Mouse (Mus musculus): ENCODE data around the gene Grip2. TPM values are rescaled to one million over a fixed set of nuclear protein-coding genes. Genes with fewer than 3 reads are reported as not detected.

Gene Grip2
- polyA plus RNA-seq, 1 experiment from 2014 or later, result 9.1 TPM

GRCm38 (mm10) chr6:91719042-91719747, 107.9 kb downstream of the Grip2 start:
- 63% methylated on average over 6 of the region's 6 CpGs for WGBS
- peak overlapping the region; percentile 57 for H3K27ac ChIP-seq (ENCODE audit: low read length)
- H3K9ac ChIP-seq (ENCODE audit: low read length), result no peak overlapping the region

GRCm38 (mm10) chr6:91718603-91719002, 108.4 kb downstream of the Grip2 start:
- Histone ChIP-seq H3K4me1 (ENCODE audit: control insufficient read depth, insufficient read depth, low read length) (peaks cover 27% of the 10 kb centered on the region), H3K9me3 (replicated peaks; ENCODE audit: control insufficient read depth, low read length) (no peaks in the 10 kb centered on the region), H3K27me3 (ENCODE audit: control insufficient read depth, insufficient read depth, low read length) (no peaks in the 10 kb centered on the region), H3K27ac (ENCODE audit: low read length) (peak overlapping the region; percentile 16; the same call in 1 of the 2 replicates), H3K9ac (ENCODE audit: low read length) (0 out of 2 replicates have a peak overlapping the region, but pooled peaks have one; percentile 7), H3K4me3 (ENCODE audit: low read length) (no peak overlapping the region), H3K36me3 (ENCODE audit: control insufficient read depth, insufficient read depth) (peaks cover 9% of the 10 kb centered on the region), H3K4me2 (ENCODE audit: low read depth, low read length) (no peak overlapping the region)
- no peak for ATAC-seq (replicated peaks; ENCODE audit: extremely low read depth, insufficient read depth, low FRiP score)
- 76% methylated on average over 3 of the region's 3 CpGs for WGBS

More at GRCm38 (mm10) chr6:91719042-91719747, 107.9 kb downstream of the Grip2 start:
- peaks cover 27% of the 10 kb centered on the region for H3K4me1 ChIP-seq (ENCODE audit: control insufficient read depth, insufficient read depth, low read length)
- H3K36me3 ChIP-seq (ENCODE audit: control insufficient read depth, insufficient read depth), result peaks cover 15% of the 10 kb centered on the region
- H3K4me2 ChIP-seq (ENCODE audit: low read depth, low read length), result no peak overlapping the region
- no peak for ATAC-seq (replicated peaks; ENCODE audit: extremely low read depth, insufficient read depth, low FRiP score)
- no peaks in the 10 kb centered on the region for H3K27me3 ChIP-seq (ENCODE audit: control insufficient read depth, insufficient read depth, low read length)
- no peak overlapping the region for H3K4me3 ChIP-seq (ENCODE audit: low read length)
- H3K9me3 ChIP-seq (replicated peaks; ENCODE audit: control insufficient read depth, low read length), result no peaks in the 10 kb centered on the region

DNA sequence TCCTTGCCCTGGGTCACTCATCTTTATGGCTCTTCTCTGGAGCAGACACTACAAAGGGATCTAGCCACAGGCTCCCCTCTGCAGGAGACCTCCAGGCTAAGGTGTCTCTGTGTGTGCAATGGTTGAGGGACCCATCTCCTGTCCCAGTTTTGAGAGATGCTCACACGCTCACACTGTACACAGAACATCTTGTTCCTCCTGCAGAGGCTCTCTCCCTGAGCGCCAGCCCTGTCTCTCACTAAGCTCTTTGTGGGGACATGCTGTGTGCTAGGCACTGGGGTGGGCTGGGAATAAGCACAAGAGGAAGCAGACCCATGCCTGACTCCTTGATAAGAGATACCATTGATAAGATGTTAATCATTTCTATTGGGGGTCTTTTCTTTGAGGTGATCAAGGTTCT, 109.0 kb downstream of the Grip2 start:
- WGBS, result 79% methylated on average over 2 of the region's 2 CpGs
- H3K4me1 ChIP-seq (ENCODE audit: control insufficient read depth, insufficient read depth, low read length), result peaks cover 32% of the 10 kb centered on the region
- no peak for ATAC-seq (replicated peaks; ENCODE audit: extremely low read depth, insufficient read depth, low FRiP score)
- no peaks in the 10 kb centered on the region for H3K27me3 ChIP-seq (ENCODE audit: control insufficient read depth, insufficient read depth, low read length)
- H3K36me3 ChIP-seq (ENCODE audit: control insufficient read depth, insufficient read depth), result peaks cover 4% of the 10 kb centered on the region; the same call in 1 of the 2 replicates
- no peaks in the 10 kb centered on the region for H3K9me3 ChIP-seq (replicated peaks; ENCODE audit: control insufficient read depth, low read length)
- H3K9ac ChIP-seq (ENCODE audit: low read length), result no peak overlapping the region
- no peak overlapping the region for H3K4me2 ChIP-seq (ENCODE audit: low read depth, low read length)
- H3K27ac ChIP-seq (ENCODE audit: low read length), result no peak overlapping the region; the same call in 1 of the 2 replicates
- H3K4me3 ChIP-seq (ENCODE audit: low read length), result no peak overlapping the region

DNA sequence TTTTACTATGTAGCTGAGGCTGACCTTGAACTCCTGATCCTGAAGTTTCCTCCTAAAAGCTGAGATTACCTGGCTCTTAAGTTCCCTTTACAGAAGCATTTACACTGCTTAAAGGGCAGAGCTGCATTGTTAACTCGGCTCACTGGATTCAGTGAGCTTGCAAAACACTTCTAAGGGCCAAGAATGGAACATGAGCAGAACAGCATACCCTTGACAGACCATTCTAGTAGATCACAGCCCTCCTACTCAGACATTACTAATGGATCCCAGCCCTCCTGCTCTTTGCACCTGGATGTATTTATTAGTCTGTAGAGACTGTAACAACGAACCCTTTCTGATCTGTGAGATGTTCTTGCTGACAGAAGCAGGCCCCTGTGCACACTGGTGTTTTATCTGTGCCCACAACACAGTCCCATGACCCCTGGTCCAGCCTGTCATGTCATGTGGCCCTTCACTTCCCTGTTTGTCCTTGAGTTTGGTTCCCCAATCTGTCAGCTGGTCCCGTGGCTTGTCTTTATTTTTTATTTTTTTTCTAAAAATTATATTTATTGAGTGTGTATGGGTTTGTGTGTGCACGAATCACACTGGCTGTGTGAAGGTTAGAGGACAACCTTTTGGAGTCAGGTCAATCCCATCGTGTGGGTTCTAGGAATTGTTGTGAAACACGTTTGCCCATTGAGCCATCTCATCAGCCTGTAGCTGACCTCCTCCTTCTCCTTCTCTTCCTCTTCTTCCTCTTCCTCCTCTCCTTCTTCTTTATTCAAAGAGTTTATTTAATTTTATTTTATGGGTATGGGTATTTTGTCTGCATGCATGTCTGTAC, 110.9 kb downstream of the Grip2 start:
- H3K4me1 ChIP-seq (ENCODE audit: control insufficient read depth, insufficient read depth, low read length), result peaks cover 45% of the 10 kb centered on the region

DNA sequence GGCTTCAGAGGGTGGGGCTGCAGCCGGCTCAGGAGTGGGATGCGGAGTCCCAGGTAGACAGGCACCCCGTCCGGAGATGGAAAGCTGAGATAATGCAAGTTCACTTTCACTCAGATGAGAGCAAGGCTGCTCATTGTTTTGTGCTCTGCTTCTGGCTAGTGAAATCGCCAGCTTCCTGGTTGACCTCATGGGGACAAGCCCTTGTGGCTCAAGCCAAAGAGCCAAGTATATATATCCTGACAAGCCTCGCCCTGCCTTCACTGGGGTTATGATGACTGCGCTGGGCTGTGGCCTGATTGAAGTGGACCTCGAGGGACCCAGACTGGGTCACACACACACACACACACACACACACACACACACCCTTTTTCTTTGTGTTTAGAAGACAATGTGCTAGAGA, 112.0 kb downstream of the Grip2 start:
- Histone ChIP-seq H3K27me3 (ENCODE audit: control insufficient read depth, insufficient read depth, low read length) (no peaks in the 10 kb centered on the region), H3K9ac (ENCODE audit: low read length) (no peak overlapping the region), H3K9me3 (replicated peaks; ENCODE audit: control insufficient read depth, low read length) (no peaks in the 10 kb centered on the region), H3K4me2 (ENCODE audit: low read depth, low read length) (no peak overlapping the region), H3K4me3 (ENCODE audit: low read length) (no peak overlapping the region), H3K4me1 (ENCODE audit: control insufficient read depth, insufficient read depth, low read length) (peaks cover 37% of the 10 kb centered on the region), H3K27ac (ENCODE audit: low read length) (no peak overlapping the region), H3K36me3 (ENCODE audit: control insufficient read depth, insufficient read depth) (no peaks in the 10 kb centered on the region)
- ATAC-seq (replicated peaks; ENCODE audit: extremely low read depth, insufficient read depth, low FRiP score), result no peak
- WGBS, result 75% methylated on average over 8 of the region's 8 CpGs

More for the DNA sequence above, 110.9 kb downstream of the Grip2 start:
- H3K9ac ChIP-seq (ENCODE audit: low read length), result no peak overlapping the region
- H3K27me3 ChIP-seq (ENCODE audit: control insufficient read depth, insufficient read depth, low read length), result no peaks in the 10 kb centered on the region
- no peak overlapping the region for H3K4me2 ChIP-seq (ENCODE audit: low read depth, low read length)
- no peak for ATAC-seq (replicated peaks; ENCODE audit: extremely low read depth, insufficient read depth, low FRiP score)
- no peaks in the 10 kb centered on the region for H3K9me3 ChIP-seq (replicated peaks; ENCODE audit: control insufficient read depth, low read length)
- 64% methylated on average over 6 of the region's 6 CpGs for WGBS
- no peak overlapping the region for H3K4me3 ChIP-seq (ENCODE audit: low read length)
- no peaks in the 10 kb centered on the region for H3K36me3 ChIP-seq (ENCODE audit: control insufficient read depth, insufficient read depth)
- H3K27ac ChIP-seq (ENCODE audit: low read length), result no peak overlapping the region

- WGBS, result 27% methylated on average over 5 of the region's 5 CpGs
- H3K36me3 ChIP-seq (ENCODE audit: control insufficient read depth, insufficient read depth), result 0 out of 2 replicates have a peak, but pooled peaks cover 4% of the 10 kb centered on the region
- H3K9me3 ChIP-seq (replicated peaks; ENCODE audit: control insufficient read depth, low read length), result 0 out of 2 replicates have a peak, but pooled peaks cover 3% of the 10 kb centered on the region
- H3K9ac ChIP-seq (ENCODE audit: low read length), result no peak overlapping the region; the same call in none of the 2 replicates
- H3K4me3 ChIP-seq (ENCODE audit: low read length), result no peak overlapping the region
- H3K27me3 ChIP-seq (ENCODE audit: control insufficient read depth, insufficient read depth, low read length), result no peaks in the 10 kb centered on the region
- ATAC-seq (replicated peaks; ENCODE audit: extremely low read depth, insufficient read depth, low FRiP score), result no peak
- peak overlapping the region; percentile 51 for H3K27ac ChIP-seq (ENCODE audit: low read length)
- H3K4me1 ChIP-seq (ENCODE audit: control insufficient read depth, insufficient read depth, low read length), result peaks cover 22% of the 10 kb centered on the region
- H3K4me2 ChIP-seq (ENCODE audit: low read depth, low read length), result no peak overlapping the region
Measured at GRCm38 (mm10) chr6:91713370-91713896, 113.6 kb downstream of the Grip2 start.

GRCm38 (mm10) chr6:91712855-91713331, 114.2 kb downstream of the Grip2 start:
- H3K4me3 ChIP-seq (ENCODE audit: low read length), result no peak overlapping the region
- H3K9me3 ChIP-seq (replicated peaks; ENCODE audit: control insufficient read depth, low read length), result 0 out of 2 replicates have a peak, but pooled peaks cover 3% of the 10 kb centered on the region
- 0 out of 2 replicates have a peak, but pooled peaks cover 7% of the 10 kb centered on the region for H3K36me3 ChIP-seq (ENCODE audit: control insufficient read depth, insufficient read depth)
- no peaks in the 10 kb centered on the region for H3K27me3 ChIP-seq (ENCODE audit: control insufficient read depth, insufficient read depth, low read length)
- peaks cover 18% of the 10 kb centered on the region for H3K4me1 ChIP-seq (ENCODE audit: control insufficient read depth, insufficient read depth, low read length)
- peak overlapping the region; percentile 51 for H3K27ac ChIP-seq (ENCODE audit: low read length)
- H3K9ac ChIP-seq (ENCODE audit: low read length), result peak overlapping the region; percentile 44
- H3K4me2 ChIP-seq (ENCODE audit: low read depth, low read length), result no peak overlapping the region
- peak; percentile 66; the same call in 1 of the 2 replicates for ATAC-seq (replicated peaks; ENCODE audit: extremely low read depth, insufficient read depth, low FRiP score)
- WGBS, result 23% methylated on average over 10 of the region's 10 CpGs

- no peak for ATAC-seq (replicated peaks; ENCODE audit: extremely low read depth, insufficient read depth, low FRiP score)
- Histone ChIP-seq H3K4me1 (ENCODE audit: control insufficient read depth, insufficient read depth, low read length) (peaks cover 18% of the 10 kb centered on the region), H3K36me3 (ENCODE audit: control insufficient read depth, insufficient read depth) (0 out of 2 replicates have a peak, but pooled peaks cover 7% of the 10 kb centered on the region), H3K27me3 (ENCODE audit: control insufficient read depth, insufficient read depth, low read length) (no peaks in the 10 kb centered on the region), H3K9me3 (replicated peaks; ENCODE audit: control insufficient read depth, low read length) (0 out of 2 replicates have a peak, but pooled peaks cover 3% of the 10 kb centered on the region), H3K4me3 (ENCODE audit: low read length) (no peak overlapping the region), H3K9ac (ENCODE audit: low read length) (peak overlapping the region; percentile 44; the same call in 1 of the 2 replicates), H3K27ac (ENCODE audit: low read length) (peak overlapping the region; percentile 51), H3K4me2 (ENCODE audit: low read depth, low read length) (no peak overlapping the region)
- WGBS, result 33% methylated on average over 4 of the region's 4 CpGs
Measured at GRCm38 (mm10) chr6:91712097-91712854, 114.8 kb downstream of the Grip2 start.
